Mouse (Mus musculus) heart, adult 2 months (tissue): ENCODE data around the gene Ccdc185. TPM values are rescaled to one million over a fixed set of nuclear protein-coding genes. Genes with fewer than 3 reads are reported as not detected.

Experiments
- DNase-seq, 2 experiments: peaks; one replicate each; pipeline ENCODE4 v3.0.0; 2021
- H3K27ac ChIP-seq: fragments of 200-600 bp; 2 replicates; pipeline ENCODE4 v1.8.1; 2022
- H3K27me3 ChIP-seq: fragments of 200-500 bp; 2 replicates; pipeline ENCODE4 v1.6.1; 2012; ENCODE audit warnings: mild to moderate bottlenecking, low read length, inconsistent platforms, mixed read lengths; ENCODE audit not compliant: control insufficient read depth, insufficient read depth
- H3K36me3 ChIP-seq: fragments of 200-500 bp; 2 replicates; pipeline ENCODE4 v1.6.1; 2012; ENCODE audit warnings: low read length, inconsistent platforms; ENCODE audit not compliant: control insufficient read depth, insufficient read depth
- H3K4me1 ChIP-seq: fragments of 200-500 bp; 2 replicates; pipeline ENCODE4 v1.6.1; 2011; ENCODE audit warnings: low read length; ENCODE audit not compliant: control insufficient read depth, insufficient read depth
- H3K4me3 ChIP-seq: fragments of 200-600 bp; 2 replicates; pipeline ENCODE4 v1.8.1; 2022
- H3K79me2 ChIP-seq: fragments of 200-500 bp; replicated peaks from 2 replicates; pipeline ENCODE4 v1.6.1; 2012; ENCODE audit warnings: mild to moderate bottlenecking, inconsistent platforms, low read length, moderate library complexity, mixed read lengths; ENCODE audit not compliant: control insufficient read depth, insufficient read depth
- H3K9ac ChIP-seq: fragments of 200-500 bp; 2 replicates; pipeline ENCODE4 v1.6.1; 2012; ENCODE audit warnings: low read depth, mild to moderate bottlenecking, control low read depth, inconsistent platforms, low read length, mixed read lengths
- CTCF ChIP-seq: fragments of 200-600 bp; IDR thresholded peaks from 2 replicates; pipeline ENCODE4 v1.8.1; 2022; ENCODE audit warnings: antibody characterized with exemption, mild to moderate bottlenecking, moderate library complexity
- EP300 ChIP-seq: fragments of 200-500 bp; IDR thresholded peaks from 2 replicates; pipeline ENCODE4 v1.6.1; 2011; ENCODE audit warnings: low read depth, low read length, control low read depth; ENCODE audit not compliant: insufficient read depth
- POLR2A ChIP-seq: fragments of 200-500 bp; IDR thresholded peaks from 2 replicates; pipeline ENCODE4 v1.6.1; 2011; ENCODE audit warnings: mild to moderate bottlenecking, low read depth, low read length, control low read depth; ENCODE audit not compliant: insufficient read depth
- WGBS: fragments of 180-500 bp; shearing (Covaris S2); methylation state at CpG from one replicate; pipeline ENCODE4 v1.1.7; 2018; 5-methylcytosine and 5-hydroxymethylcytosine counted together
- intact Hi-C: fragments of 180-260 bp; cut with DNase I; formaldehyde crosslinking; loops from one replicate; pipeline ENCODE4 v1.15.1; 2025
- polyA plus RNA-seq: library from polyadenylated mRNA; depleted of rRNA; stranded (reverse); fragments of >200 nt; gene quantifications from 2 replicates; pipeline ENCODE4 v1.2.3, GENCODE M21; 2012
- total RNA-seq, 2 experiments: library from RNA; stranded (reverse); gene quantifications; 2 replicates each; pipeline ENCODE4 v1.2.3; 2021

Gene Ccdc185
- total and polyA plus RNA-seq, 3 experiments = 0.04 TPM; not detected in 2

DNA sequence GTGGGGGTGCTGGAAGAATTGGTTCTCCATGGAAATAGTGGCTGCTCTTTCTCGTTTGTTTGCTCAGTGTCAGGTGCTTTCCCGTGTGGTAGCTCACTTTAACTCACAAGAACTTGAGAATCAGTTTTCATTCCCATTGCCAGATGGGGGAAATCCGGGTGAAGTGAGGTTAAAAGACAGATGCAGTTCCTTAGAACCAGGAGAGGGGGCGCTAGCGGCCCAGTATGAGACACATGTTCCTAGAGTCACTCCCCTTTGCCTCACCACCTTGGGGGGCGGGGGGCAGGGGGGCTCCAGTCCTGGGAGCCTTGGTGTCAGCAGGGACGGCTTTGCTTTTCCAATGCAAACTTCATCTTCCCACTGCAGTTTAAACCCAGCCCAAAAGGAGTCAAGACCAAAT lies 38.0 kb upstream of the Ccdc185 start:
- DNase-seq = no peak
- WGBS = 43% methylated on average over 7 of the region's 7 CpGs
- Histone ChIP-seq H3K9ac (no peak overlapping the region), H3K4me1 (no peaks in the 10 kb centered on the region; the same call in 1 of the 2 replicates), H3K4me3 (no peak overlapping the region), H3K27ac (no peak overlapping the region), H3K27me3 (no peaks in the 10 kb centered on the region), H3K79me2 (no peaks in the 10 kb centered on the region; the same call in 1 of the 2 replicates), H3K36me3 (no peaks in the 10 kb centered on the region)
- intact Hi-C loops = no loop called here
- TF ChIP-seq POLR2A (no peak), EP300 (no peak), CTCF (no peak)

DNA sequence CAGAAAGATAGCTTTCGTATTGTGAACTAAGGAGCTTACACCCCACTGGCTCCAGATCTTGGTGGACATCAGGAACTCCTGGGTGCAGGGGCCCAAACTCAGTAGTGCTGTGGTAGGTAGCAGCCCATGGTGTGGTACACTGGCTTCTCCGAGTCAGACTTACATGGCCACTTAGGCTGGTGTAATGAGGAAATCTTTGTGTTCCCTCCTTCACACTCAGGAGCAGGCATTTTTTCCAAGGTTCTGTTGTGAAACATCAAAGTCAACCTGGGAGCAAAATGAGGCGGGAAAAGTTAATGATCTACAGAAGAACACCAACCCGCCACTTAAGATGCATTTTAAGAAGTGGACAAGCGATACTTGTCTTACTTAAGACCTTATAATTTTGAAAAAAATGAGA lies 36.5 kb upstream of the Ccdc185 start:
- Histone ChIP-seq H3K79me2 (no peaks in the 10 kb centered on the region), H3K4me3 (no peak overlapping the region), H3K27me3 (no peaks in the 10 kb centered on the region), H3K9ac (no peak overlapping the region), H3K4me1 (no peaks in the 10 kb centered on the region), H3K27ac (no peak overlapping the region), H3K36me3 (no peaks in the 10 kb centered on the region)
- 94% methylated on average over 5 of the region's 5 CpGs for WGBS
- DNase-seq = no peak
- intact Hi-C loops = no loop called here
- TF ChIP-seq POLR2A (no peak), EP300 (no peak), CTCF (no peak)

DNA sequence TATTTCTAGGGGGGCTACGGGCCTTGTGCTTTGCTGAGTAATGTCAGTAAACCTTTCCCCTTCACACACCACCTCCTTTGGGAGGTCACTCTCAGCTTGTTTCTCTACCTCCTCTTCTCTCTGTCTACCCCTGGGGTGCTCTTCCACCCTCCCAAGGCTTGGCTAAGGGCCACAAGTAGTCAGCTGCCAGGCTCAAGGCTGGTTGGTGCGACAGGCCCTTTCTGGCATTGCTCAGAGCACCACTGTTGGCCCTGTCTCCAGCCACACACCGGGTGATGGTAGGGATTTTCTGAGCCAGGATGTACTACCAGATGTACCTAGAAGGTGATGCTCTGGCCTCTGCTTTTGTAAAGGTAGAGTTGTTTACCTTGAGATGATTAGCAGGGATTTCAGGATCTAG lies 35.8 kb upstream of the Ccdc185 start:
- Histone ChIP-seq H3K36me3 (no peaks in the 10 kb centered on the region), H3K27ac (no peak overlapping the region), H3K9ac (no peak overlapping the region), H3K79me2 (no peaks in the 10 kb centered on the region), H3K4me1 (no peaks in the 10 kb centered on the region), H3K27me3 (no peaks in the 10 kb centered on the region), H3K4me3 (no peak overlapping the region)
- intact Hi-C loops = no loop called here
- no peak for DNase-seq
- 88% methylated on average over 3 of the region's 3 CpGs for WGBS
- TF ChIP-seq CTCF = no peak
- no peak for TF ChIP-seq POLR2A
- no peak for TF ChIP-seq EP300

DNA sequence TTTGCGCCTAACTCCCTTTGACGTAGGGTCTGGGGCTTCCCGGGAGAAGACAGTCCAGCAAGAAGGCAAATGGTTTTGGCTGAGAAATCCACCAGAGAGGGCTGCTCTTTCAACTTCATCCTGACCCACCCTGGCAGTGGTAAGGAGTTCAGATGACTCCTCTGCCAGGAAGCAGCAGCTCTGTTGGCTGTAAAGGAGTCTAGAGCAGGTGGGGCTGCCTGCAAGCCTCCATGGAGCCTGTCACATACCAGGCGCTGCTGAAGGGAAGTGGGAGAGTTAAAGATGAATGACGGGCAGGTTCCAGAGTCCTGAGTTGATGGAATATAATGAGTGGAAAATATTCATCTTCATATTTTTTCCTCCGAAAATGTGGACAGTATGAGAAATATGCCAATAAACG lies 34.8 kb upstream of the Ccdc185 start:
- H3K4me1 ChIP-seq = no peaks in the 10 kb centered on the region
- intact Hi-C loops = no loop called here
- H3K27ac ChIP-seq = no peak overlapping the region
- no peaks in the 10 kb centered on the region for H3K27me3 ChIP-seq
- no peak overlapping the region for H3K4me3 ChIP-seq
- H3K36me3 ChIP-seq = no peaks in the 10 kb centered on the region
- no peak for DNase-seq
- WGBS = 85% methylated on average over 7 of the region's 7 CpGs
- H3K79me2 ChIP-seq = no peaks in the 10 kb centered on the region
- TF ChIP-seq CTCF (no peak), POLR2A (no peak), EP300 (no peak)
- no peak overlapping the region for H3K9ac ChIP-seq

DNA sequence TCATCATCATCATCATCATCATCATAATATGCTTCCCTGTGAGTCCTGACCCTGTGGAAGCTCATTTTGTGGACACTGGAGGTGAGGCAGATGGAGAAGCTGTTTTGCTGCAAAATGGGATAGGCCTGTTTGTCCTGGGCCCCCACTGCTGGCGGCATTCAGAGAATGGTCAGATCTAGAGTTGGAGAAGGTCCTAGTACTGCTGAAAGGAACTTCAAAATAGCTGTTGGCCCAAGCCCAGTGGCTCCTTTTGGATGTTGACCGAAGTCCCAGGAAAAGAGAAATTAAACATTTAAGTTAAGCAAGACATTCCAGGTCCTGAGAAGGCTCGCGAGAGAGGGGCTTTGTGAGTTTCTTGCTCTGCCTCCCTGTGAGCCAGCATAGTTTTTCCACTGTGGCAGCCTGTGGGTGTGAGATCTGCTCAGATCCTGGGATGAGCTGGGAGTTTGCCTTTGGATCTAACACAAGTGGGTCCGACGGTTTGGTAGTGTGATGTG lies 30.1 kb upstream of the Ccdc185 start:
- intact Hi-C loops = no loop called here
- 72% methylated on average over 6 of the region's 6 CpGs for WGBS
- H3K9ac ChIP-seq = no peak overlapping the region

DNA sequence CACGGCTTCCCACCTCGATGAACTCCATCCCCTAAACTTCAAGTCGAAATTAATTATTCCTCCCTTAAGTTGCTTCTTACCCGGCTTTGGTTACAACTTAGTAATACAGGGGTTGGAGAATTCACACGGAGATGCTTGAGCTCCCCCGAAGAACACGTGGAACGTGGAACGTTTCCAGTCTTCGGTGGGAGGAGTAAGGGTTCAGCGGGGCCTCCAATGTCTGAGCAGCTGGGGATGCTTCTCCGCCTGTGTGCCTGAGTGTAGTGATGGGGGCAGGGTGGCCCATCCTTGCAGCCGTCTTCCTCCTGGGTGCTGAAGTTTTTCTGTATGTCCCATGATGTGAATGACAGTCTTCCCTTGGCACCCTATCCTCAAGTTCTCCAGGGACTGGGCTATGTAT lies 29.2 kb upstream of the Ccdc185 start:
- intact Hi-C loops = no loop called here
- Histone ChIP-seq H3K27ac (no peak overlapping the region), H3K27me3 (no peaks in the 10 kb centered on the region), H3K79me2 (no peaks in the 10 kb centered on the region), H3K36me3 (no peaks in the 10 kb centered on the region), H3K4me1 (no peaks in the 10 kb centered on the region), H3K4me3 (no peak overlapping the region), H3K9ac (no peak overlapping the region)
- no peak for DNase-seq
- WGBS = 63% methylated on average over 13 of the region's 13 CpGs
- TF ChIP-seq EP300 = no peak
- no peak for TF ChIP-seq POLR2A
- TF ChIP-seq CTCF = no peak

More for the DNA sequence above, 30.1 kb upstream of the Ccdc185 start:
- no peaks in the 10 kb centered on the region for H3K79me2 ChIP-seq
- no peak for DNase-seq
- no peaks in the 10 kb centered on the region for H3K4me1 ChIP-seq
- TF ChIP-seq CTCF = no peak
- TF ChIP-seq EP300 = no peak
- TF ChIP-seq POLR2A = no peak
- H3K36me3 ChIP-seq = no peaks in the 10 kb centered on the region
- no peaks in the 10 kb centered on the region for H3K27me3 ChIP-seq
- H3K4me3 ChIP-seq = no peak overlapping the region
- H3K27ac ChIP-seq = no peak overlapping the region
